Mouse (Mus musculus): Measurements from ENCODE around the gene Intu.

Intu gene

DNA sequence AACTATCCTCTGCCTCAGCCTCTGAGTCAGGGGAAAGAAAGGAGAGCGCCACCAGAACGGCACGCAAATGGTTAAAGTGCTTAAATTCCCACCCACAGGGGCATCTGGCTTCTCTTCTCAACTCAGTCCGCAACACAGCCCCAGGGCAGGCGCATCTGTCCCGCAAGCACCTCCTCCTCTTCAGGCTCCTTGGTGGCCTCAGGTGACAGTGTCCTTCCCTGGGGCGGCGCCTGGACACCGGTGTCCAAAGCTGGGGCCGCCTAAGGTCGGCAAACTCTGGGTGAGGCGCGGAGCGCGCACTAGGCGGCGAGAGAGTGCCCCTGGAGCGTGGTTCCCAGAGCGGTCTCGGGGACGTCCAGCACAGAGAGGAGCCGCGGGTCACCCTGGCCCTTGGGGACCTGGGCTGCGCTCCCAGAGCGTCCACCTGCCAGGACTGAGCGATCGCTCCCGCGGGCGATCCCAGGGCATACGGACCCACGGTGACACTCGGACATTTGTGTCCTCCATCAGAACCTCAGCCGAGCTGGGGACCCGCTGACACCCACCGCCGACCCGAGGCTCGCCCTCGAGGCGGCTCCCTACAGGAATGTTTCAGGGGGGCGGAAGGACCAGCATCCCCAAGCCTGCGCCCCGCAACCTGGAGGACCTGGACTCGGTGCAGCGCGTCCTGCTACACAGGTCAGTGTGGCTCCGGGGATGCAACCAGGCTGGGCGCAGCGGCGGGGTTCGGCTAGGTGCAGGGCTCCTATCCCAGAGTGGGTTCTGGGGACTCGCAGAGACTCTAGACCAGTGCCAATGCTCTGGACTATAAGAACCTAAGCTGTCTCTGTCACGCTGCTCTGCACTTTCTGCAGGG is at the start of gene Intu:
TSS of gene Intu (plus strand) at position 1 of the 856 bp plus-strand sequence.
- peak; percentile 49 to 78 for DNase-seq (ENCODE audit: inconsistent age in 2 of 2, low spot score in 1 of 2)

DNA sequence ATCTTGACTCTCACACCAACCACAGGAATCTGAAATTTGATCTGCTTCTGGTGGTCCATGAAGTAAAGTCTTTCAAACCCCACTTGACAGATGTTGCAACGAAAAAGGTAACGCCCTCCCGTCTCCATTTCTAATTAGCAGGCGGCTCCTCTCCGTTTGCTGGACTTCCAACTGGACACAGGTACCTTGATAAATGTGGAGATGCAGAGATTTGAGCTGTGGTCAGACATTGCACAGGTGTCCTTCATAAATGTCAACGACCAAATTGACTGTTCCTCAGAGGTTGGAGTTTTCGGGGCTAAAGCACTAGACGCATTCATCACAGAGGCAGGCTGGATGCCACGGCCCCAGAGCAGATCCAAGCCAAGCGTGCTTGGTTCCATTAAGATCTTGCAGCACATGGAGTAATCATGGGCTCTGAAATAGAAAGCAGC is 47.8 kb upstream of the Intu start:
- no peak for DNase-seq (ENCODE audit: inconsistent age in 2 of 2, low spot score in 1 of 2)

DNA sequence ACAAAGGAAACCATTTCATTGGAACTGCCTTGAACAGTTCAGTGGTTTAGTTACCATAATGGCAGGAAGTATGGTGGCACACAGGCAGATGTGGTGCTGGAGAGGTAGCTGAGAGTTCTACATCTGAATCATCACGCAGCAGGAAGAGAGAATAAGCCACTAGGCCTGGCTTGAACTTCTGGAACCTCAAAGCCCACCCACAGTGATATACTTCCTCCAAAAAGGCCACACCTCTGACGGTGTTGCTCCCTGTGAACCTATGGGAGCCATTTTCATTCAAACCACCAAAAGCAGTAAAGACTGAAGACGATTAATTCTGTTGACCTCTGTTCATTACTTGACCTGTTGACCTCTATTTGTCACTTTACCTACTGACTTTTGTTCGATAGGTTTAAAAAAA is 43.7 kb upstream of the Intu start:
- no peak for DNase-seq (ENCODE audit: inconsistent age in 2 of 2, low spot score in 1 of 2)

DNA sequence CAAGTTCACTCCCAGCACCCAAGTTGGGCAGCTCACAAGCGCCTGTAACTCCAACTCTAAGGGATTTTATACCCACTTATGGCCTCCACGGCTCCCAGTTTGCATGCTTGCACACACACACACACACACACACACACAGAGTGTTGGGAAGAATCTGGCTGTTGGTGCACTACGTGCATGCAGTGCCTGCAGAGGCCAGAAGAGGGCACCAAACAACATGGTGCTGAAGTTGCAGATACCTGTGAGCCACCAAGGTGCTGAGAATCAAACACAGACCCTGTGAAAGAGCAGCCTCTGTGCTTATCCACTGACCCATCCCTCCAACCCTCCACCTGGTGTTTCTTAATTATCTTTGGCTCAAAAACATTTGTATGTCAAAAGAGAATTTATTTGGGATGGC is 39.3 kb upstream of the Intu start:
- no peak for DNase-seq (ENCODE audit: inconsistent age in 2 of 2, low spot score in 1 of 2)

- no peak for DNase-seq (ENCODE audit: inconsistent age in 2 of 2, low spot score in 1 of 2)
Observed at GRCm38 (mm10) chr3:40498898-40499297, 32.2 kb upstream of the Intu start.

GRCm38 (mm10) chr3:40500157-40500808 is 30.8 kb upstream of the Intu start:
- no peak for DNase-seq (ENCODE audit: inconsistent age in 2 of 2, low spot score in 1 of 2)

GRCm38 (mm10) chr3:40504377-40504776 is 26.7 kb upstream of the Intu start:
- DNase-seq (ENCODE audit: inconsistent age in 2 of 2, low spot score in 1 of 2): no peak

GRCm38 (mm10) chr3:40505451-40506014 is 25.6 kb upstream of the Intu start:
- DNase-seq (ENCODE audit: inconsistent age in 2 of 2, low spot score in 1 of 2): no peak

GRCm38 (mm10) chr3:40508927-40509576 is 22.0 kb upstream of the Intu start:
- DNase-seq (ENCODE audit: inconsistent age in 2 of 2, low spot score in 1 of 2): no peak

DNA sequence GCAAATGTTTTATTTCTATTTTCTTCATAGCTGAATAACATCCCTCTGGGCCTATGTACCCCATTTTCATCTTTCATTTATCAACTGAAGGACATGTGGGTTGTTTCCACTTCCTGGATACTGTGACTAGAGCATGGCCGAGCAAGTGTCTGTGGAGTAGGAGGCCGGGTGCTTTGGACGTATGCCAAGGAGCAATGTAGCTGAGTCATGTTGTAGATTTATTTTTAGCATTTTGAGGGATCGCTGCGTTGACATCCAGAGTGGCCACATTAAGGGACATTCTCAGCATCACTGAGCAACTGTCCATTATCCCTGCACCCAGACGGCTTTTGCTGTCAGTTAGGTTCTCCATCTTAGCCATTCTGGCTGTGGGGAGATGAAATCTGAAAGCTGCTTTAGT is 20.5 kb upstream of the Intu start:
- DNase-seq (ENCODE audit: inconsistent age in 2 of 2, low spot score in 1 of 2): peak; percentile 58 to 81

- no peak for DNase-seq (ENCODE audit: inconsistent age in 2 of 2, low spot score in 1 of 2)
Observed at GRCm38 (mm10) chr3:40512936-40513829, 17.9 kb upstream of the Intu start.

DNA sequence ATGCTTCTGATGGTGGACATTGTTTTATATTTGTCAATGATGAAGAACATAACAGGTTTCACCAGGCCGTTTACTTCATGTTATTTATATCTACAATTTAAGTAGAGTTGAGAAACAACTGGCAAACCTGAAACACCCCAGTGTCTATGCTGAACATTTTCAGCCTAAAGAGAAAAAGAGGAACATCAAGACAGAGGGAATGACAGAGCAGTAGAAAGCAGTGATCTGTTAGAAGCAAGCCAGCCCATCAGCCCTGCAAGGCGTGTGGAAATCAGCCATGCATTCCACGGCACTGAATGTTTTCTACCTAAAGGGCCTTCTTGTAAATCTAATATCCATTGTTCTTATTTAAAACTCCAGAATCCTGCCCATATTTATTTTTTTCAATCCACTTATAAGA is 12.8 kb upstream of the Intu start:
- no peak for DNase-seq (ENCODE audit: inconsistent age in 2 of 2, low spot score in 1 of 2)

GRCm38 (mm10) chr3:40519555-40519954 is 11.5 kb upstream of the Intu start:
- DNase-seq (ENCODE audit: inconsistent age in 2 of 2, low spot score in 1 of 2): no peak

DNA sequence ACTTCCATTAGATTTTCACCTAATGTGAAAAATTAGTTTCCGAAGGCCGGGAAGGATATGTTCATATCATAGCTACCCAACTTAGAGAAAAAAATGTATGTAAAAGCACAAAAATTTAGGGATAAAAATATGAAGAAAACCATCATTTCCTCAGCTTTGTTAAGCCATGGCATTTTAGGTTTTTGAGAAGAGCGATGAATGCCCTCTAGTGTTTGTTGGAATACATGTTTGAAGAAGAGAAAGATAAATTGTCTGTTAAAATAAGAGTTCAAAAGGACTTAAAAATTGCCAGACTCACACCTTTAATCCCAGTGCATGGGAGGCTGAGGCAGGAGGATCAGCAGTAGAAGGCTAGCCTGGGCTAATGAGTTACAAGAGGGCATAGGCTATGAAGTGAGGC is 10.5 kb upstream of the Intu start:
- no peak for DNase-seq (ENCODE audit: inconsistent age in 2 of 2, low spot score in 1 of 2)

DNA sequence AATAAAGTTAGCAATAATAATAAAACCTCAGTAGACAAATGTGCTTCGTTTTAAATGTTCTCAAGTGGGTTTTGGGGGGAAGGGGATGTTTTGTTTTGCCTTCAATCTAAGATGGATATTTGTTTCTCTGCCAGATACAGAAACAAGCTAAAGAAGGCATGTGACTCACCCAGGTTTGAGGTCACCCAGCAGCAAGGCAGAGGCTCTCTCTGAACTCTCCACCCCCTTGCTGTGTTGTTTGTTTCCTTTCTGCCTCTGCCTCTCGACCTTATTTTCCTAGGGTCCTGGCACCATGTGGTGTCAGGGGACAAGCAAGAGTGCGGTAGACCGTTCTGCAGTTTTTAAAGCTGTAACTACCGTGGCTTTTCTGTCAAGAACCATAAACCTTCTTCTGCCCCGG is 8.6 kb upstream of the Intu start:
- peak in 1 of 2 experiments; percentile 39 for DNase-seq (ENCODE audit: inconsistent age in 2 of 2, low spot score in 1 of 2)

GRCm38 (mm10) chr3:40522846-40523245 is 8.2 kb upstream of the Intu start:
- DNase-seq (ENCODE audit: inconsistent age in 2 of 2, low spot score in 1 of 2): peak in 1 of 2 experiments; percentile 29

- DNase-seq (ENCODE audit: inconsistent age in 2 of 2, low spot score in 1 of 2): peak in 1 of 2 experiments; percentile 43
Observed at GRCm38 (mm10) chr3:40523371-40523783, 7.7 kb upstream of the Intu start.

- no peak for DNase-seq (ENCODE audit: inconsistent age in 2 of 2, low spot score in 1 of 2)
Observed at GRCm38 (mm10) chr3:40524841-40525240, 6.2 kb upstream of the Intu start.

DNA sequence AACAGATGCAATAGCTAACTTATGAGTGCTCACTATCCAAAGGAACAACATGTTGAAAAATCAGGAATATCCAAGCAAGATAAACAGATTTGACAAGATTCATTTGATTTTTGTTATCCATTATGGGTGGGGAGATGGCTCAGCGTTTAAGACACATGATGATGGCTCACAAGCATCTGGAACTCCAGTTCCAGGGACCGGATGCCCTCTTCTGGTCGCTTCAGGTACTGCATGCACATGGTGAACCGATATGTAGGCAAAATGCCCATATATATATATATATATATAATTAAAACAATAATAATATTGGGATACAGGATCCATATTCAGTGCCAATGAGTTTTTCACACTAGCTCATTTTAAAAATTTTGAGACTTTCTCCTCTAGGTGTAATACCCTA is 5.7 kb upstream of the Intu start:
- peak; percentile 20 to 79 for DNase-seq (ENCODE audit: inconsistent age in 2 of 2, low spot score in 1 of 2)

GRCm38 (mm10) chr3:40526095-40526494 is 5.0 kb upstream of the Intu start:
- no peak for DNase-seq (ENCODE audit: inconsistent age in 2 of 2, low spot score in 1 of 2)
